Mouse (Mus musculus): ENCODE measurements around the gene Pld1. TPM values are rescaled to one million over a fixed set of nuclear protein-coding genes. Genes with fewer than 3 reads are reported as not detected.
"Not testable (repeated sequence)": the region's sequence is repeated elsewhere in the genome, so short reads cannot be mapped to it uniquely, and the experiment has no call there.

The Pld1 gene
- polyA plus RNA-seq, 1 experiment = 0.20 TPM

DNA sequence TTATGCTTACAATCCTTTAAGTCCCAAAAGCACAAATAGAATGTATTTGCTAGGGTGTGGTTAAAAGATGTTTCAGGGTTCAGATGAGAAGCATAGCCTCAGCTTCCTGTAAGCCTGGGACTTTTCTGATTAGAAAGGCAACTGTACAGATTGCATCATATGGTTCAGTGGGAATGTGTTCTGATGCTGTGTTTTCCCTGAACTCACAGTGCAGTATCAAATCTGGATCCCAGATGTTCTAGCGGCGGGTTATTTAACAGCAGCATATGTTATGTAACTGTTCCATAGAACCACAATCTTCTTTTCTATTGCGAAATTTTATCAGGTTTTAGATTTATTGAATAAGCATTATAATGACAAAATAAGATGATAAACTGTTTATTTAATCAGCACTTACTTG, 3.1 kb downstream of the Pld1 start:
- Histone ChIP-seq H3K36me3 (replicated peaks; ENCODE audit: low read length) (no peaks in the 10 kb centered on the region), H3K4me1 (peaks cover 15% of the 10 kb centered on the region), H3K4me3 (replicated peaks) (no peak overlapping the region), H3K9me3 (no peaks in the 10 kb centered on the region), H3K27me3 (replicated peaks) (peaks cover 29% of the 10 kb centered on the region)
- no peak for TF ChIP-seq FLI1 (IDR thresholded peaks at IDR 0.05; ENCODE audit: low read length)

DNA sequence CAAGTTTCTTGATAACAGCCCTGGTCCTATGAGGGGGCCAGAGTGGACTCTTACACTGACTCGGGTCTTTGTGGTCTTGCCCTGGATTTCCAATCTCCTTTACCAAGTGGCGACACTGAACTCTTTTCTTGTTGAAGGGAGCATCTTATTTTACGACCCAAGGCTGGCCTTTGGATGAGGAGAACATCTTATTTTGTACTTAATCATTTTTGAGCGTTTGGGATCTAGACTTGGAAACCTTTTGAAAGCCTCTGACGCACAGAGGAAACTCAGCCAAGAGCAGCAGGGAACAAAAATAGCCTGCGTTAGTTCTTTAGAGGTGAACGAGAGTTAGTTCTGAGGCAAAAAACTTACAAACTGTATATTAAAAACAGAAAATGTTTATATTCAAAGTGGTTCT, 4.5 kb downstream of the Pld1 start:
- Histone ChIP-seq H3K4me1 (peaks cover 15% of the 10 kb centered on the region), H3K9me3 (no peaks in the 10 kb centered on the region), H3K27me3 (replicated peaks) (peaks cover 21% of the 10 kb centered on the region), H3K36me3 (replicated peaks; ENCODE audit: low read length) (no peaks in the 10 kb centered on the region), H3K4me3 (replicated peaks) (no peak overlapping the region)
- TF ChIP-seq GATA1 (IDR thresholded peaks at IDR 0.05; ENCODE audit: borderline replicate concordance, low read length) = no peak
- TF ChIP-seq FLI1 (IDR thresholded peaks at IDR 0.05; ENCODE audit: low read length) = no peak

DNA sequence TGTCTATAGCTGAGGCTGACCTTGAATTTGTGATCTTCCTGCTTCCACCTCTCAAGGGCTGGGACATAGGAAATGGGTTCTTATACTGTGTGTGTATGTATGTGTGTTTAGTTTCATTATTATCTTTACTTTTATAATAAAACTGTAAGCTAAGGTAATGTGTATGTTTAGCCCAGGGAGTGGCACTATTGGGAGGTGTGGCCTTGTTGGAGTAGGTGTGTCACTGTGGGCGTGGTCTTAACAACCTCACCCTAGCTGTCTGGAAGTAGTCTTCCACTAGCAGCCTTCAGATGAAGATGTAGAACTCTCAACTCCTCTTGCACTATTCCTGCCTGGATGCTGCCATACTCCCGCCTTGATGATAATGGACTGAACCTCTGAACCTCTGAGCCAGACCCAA, 6.9 kb downstream of the Pld1 start:
- not testable (repeated sequence) for H3K27me3 ChIP-seq (replicated peaks); H3K9me3 ChIP-seq; H3K36me3 ChIP-seq (replicated peaks; ENCODE audit: low read length); H3K4me3 ChIP-seq (replicated peaks); H3K4me1 ChIP-seq

DNA sequence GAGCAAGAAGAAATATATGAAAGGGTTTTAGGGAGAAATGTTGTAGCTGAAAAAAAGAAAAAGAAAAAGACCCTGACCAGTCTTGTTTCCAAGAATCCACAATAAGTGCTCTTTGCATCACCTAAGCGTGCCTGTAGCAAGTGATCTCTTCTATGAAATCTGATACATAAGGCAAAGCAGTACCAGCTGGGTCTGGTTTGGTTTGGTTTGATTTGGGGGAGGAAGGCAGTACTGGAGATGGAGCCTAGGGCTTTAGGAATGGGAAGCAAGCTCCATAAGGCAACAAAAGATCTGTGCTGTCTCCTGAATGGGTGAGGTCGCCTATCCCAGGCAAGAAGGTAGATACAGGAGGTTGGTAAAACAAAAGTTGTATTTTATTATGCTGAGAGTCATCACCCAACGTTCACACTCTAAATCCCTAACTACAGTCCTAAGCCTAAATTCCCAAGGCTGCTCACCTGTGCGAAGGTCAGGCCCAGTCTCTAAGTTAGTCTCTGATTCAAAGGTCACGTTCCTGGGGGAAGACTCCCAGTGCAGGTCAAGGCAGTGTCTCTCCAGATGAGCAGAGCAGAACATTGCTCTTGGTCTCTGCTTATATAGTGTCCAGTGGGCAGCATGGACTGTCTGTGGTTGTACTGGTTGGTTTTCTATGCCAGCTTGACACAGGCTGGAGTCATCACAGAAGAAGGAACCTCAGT, 10.8 kb downstream of the Pld1 start:
- Histone ChIP-seq H3K27me3 (replicated peaks) (peaks cover 3% of the 10 kb centered on the region), H3K4me3 (replicated peaks) (no peak overlapping the region), H3K36me3 (replicated peaks; ENCODE audit: low read length) (no peaks in the 10 kb centered on the region), H3K9me3 (no peaks in the 10 kb centered on the region), H3K4me1 (no peaks in the 10 kb centered on the region)
- TF ChIP-seq FLI1 (IDR thresholded peaks at IDR 0.05; ENCODE audit: low read length) = no peak
- TF ChIP-seq GATA1 (IDR thresholded peaks at IDR 0.05; ENCODE audit: borderline replicate concordance, low read length) = no peak

DNA sequence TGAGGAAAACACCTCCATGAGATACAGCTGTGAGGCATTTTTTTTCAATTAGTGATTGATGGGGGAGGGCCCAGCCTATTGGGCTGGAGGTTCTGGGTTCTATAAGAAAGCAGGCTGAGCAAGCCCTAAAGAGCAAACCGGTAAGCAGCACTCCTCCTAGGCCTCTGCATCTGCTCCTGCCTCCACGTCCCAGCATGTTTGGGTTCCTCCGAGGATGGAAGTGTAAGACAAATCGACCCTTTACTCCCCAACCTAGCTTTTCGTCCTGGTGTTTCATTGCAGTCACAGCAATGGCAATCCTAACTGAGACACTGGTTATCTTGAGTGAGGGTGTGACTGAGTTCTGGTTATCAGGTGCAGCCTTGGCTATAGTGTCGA, 11.4 kb downstream of the Pld1 start:
- H3K9me3 ChIP-seq = no peaks in the 10 kb centered on the region
- H3K27me3 ChIP-seq (replicated peaks) = peaks cover 3% of the 10 kb centered on the region
- H3K4me1 ChIP-seq = no peaks in the 10 kb centered on the region
- H3K4me3 ChIP-seq (replicated peaks) = no peak overlapping the region
- TF ChIP-seq FLI1 (IDR thresholded peaks at IDR 0.05; ENCODE audit: low read length) (no peak), GATA1 (IDR thresholded peaks at IDR 0.05; ENCODE audit: borderline replicate concordance, low read length) (no peak)
- no peaks in the 10 kb centered on the region for H3K36me3 ChIP-seq (replicated peaks; ENCODE audit: low read length)

DNA sequence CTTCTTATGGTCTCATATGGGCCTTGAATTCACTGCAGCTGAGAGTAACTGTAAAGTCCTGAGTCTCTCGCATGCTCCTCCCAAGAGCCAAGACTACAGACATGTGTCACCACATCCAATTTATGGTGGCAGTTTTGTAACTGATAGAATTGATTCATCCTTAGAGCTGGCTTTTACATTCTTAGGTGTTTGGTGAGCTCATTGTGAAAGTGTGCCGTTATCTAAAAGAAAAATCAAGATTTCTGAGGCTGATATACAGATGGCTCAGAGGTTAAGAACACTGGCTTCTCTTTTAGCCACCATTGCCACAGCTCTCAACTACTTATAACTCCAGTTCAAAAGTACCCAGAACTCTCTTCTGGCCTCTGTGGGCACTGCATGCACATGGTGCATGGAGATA, 12.2 kb downstream of the Pld1 start:
- TF ChIP-seq GATA1 (IDR thresholded peaks at IDR 0.05; ENCODE audit: borderline replicate concordance, low read length) = no peak
- no peak for TF ChIP-seq FLI1 (IDR thresholded peaks at IDR 0.05; ENCODE audit: low read length)
- no peaks in the 10 kb centered on the region for H3K4me1 ChIP-seq
- no peaks in the 10 kb centered on the region for H3K36me3 ChIP-seq (replicated peaks; ENCODE audit: low read length)
- no peak overlapping the region for H3K4me3 ChIP-seq (replicated peaks)
- H3K27me3 ChIP-seq (replicated peaks) = peaks cover 3% of the 10 kb centered on the region
- no peaks in the 10 kb centered on the region for H3K9me3 ChIP-seq

DNA sequence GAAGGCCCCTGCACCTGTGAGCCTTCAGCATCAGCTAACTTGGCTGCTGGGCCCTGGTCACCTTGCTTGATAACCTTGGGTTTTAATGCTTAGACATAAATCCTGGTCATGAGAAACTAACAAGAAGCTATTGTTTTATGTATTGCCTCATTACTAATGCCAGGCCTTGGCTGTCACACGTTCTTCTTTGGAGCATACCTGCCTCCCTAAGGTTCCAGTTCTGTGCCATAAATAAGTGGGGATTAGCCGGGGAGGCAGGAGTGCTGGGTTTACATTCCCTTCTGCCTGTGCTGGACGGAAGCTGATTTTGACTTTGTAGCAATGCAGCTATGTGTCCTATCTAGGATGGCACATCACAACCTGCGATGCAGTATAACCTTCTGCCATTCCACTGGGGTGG, 13.2 kb downstream of the Pld1 start:
- H3K27me3 ChIP-seq (replicated peaks) = peaks cover 3% of the 10 kb centered on the region
- no peaks in the 10 kb centered on the region for H3K9me3 ChIP-seq
- TF ChIP-seq GATA1 (IDR thresholded peaks at IDR 0.05; ENCODE audit: borderline replicate concordance, low read length) = no peak
- TF ChIP-seq FLI1 (IDR thresholded peaks at IDR 0.05; ENCODE audit: low read length) = no peak
- H3K4me1 ChIP-seq = no peaks in the 10 kb centered on the region
- H3K4me3 ChIP-seq (replicated peaks) = no peak overlapping the region
- H3K36me3 ChIP-seq (replicated peaks; ENCODE audit: low read length) = no peaks in the 10 kb centered on the region

DNA sequence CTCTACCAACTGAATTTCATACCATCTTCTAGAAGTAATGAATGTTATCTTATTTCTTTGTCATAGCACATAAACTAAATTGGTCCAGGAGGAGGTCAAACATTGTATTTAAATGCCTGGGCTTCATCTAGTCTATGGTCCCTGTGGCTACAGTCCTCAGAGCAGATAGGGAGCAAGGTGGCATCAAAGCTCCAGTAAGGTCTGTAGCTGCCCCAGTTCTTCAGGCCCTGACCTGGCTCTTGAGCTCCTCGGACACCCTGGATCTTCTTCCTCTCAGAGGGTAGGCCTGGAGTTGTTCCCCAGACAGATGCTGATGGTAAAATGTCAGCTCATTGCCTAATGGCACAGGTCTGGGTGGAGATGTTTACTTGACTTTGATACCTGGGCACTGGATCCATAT, 17.5 kb downstream of the Pld1 start:
- H3K4me1 ChIP-seq = no peaks in the 10 kb centered on the region
- H3K4me3 ChIP-seq (replicated peaks) = no peak overlapping the region
- no peaks in the 10 kb centered on the region for H3K36me3 ChIP-seq (replicated peaks; ENCODE audit: low read length)
- no peaks in the 10 kb centered on the region for H3K9me3 ChIP-seq
- H3K27me3 ChIP-seq (replicated peaks) = peaks cover 3% of the 10 kb centered on the region
- TF ChIP-seq GATA1 (IDR thresholded peaks at IDR 0.05; ENCODE audit: borderline replicate concordance, low read length) (no peak), FLI1 (IDR thresholded peaks at IDR 0.05; ENCODE audit: low read length) (no peak)

DNA sequence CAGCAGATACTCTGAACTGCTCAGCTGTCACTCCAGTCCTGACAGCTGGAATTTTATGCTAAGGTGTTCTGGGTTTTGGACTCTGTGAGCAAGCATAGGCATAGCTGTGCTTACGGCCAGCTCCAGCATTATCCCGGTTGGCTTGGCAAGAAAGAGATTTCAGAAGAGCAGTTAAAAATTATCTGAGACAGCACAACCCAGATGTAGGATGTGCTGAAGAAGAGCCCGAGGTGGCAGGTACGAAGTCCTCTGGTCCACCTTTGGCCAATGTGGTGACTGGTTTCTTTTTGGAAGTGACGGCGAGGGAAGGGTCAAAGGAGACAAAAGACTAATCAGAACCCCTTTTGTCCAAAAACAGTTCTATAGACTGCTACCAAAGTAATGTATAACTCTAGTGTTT, 20.7 kb downstream of the Pld1 start:
- TF ChIP-seq FLI1 (IDR thresholded peaks at IDR 0.05; ENCODE audit: low read length) = no peak
- no peak for TF ChIP-seq GATA1 (IDR thresholded peaks at IDR 0.05; ENCODE audit: borderline replicate concordance, low read length)
- no peaks in the 10 kb centered on the region for H3K36me3 ChIP-seq (replicated peaks; ENCODE audit: low read length)
- H3K27me3 ChIP-seq (replicated peaks) = no peaks in the 10 kb centered on the region
- H3K4me3 ChIP-seq (replicated peaks) = no peak overlapping the region
- no peaks in the 10 kb centered on the region for H3K4me1 ChIP-seq
- no peaks in the 10 kb centered on the region for H3K9me3 ChIP-seq

DNA sequence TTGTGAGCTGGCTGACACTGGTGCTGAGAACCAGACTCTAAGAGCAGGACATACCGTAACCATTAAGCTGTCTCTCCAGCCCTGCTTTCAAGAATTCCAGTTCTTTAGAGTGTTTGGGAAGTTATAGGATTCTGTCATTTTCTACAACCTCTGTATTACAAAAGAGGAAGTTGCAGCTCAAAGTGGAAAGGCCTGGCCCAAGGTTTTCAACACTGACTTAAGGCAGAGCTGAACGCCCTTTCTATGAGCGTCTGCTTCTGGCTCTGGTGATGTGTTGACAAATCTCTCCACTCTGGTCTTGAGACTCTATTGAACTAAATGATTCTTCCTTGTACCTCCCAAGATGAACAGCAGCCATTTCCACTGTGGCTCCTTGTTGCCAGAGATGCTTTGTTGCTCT, 22.7 kb downstream of the Pld1 start:
- H3K4me1 ChIP-seq = no peaks in the 10 kb centered on the region
- no peaks in the 10 kb centered on the region for H3K27me3 ChIP-seq (replicated peaks)
- TF ChIP-seq GATA1 (IDR thresholded peaks at IDR 0.05; ENCODE audit: borderline replicate concordance, low read length) = no peak
- TF ChIP-seq FLI1 (IDR thresholded peaks at IDR 0.05; ENCODE audit: low read length) = no peak
- H3K9me3 ChIP-seq = no peaks in the 10 kb centered on the region
- H3K4me3 ChIP-seq (replicated peaks) = no peak overlapping the region
- no peaks in the 10 kb centered on the region for H3K36me3 ChIP-seq (replicated peaks; ENCODE audit: low read length)

DNA sequence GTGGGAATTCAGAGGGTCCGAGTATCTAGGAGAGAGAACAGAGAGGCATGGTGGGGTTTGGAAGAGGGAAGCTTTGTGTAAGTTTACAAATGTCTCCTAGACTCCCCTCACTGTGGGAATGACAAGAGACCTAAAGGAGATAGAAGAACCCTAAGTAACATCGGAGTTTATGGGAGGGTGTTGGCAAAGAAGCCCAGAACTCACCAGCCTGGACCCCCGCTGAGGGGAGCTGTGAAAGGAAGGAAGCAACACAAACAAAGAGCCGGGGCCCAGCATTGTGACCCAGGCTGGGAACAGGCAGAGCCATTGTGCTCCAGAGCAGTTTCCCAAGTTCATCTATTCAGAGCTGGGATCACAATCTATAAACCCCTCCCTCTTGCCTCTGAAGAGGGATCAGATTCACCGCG, 25.3 kb downstream of the Pld1 start:
- no peaks in the 10 kb centered on the region for H3K27me3 ChIP-seq (replicated peaks)
- TF ChIP-seq FLI1 (IDR thresholded peaks at IDR 0.05; ENCODE audit: low read length) (no peak), GATA1 (IDR thresholded peaks at IDR 0.05; ENCODE audit: borderline replicate concordance, low read length) (no peak)
- no peaks in the 10 kb centered on the region for H3K9me3 ChIP-seq
- no peaks in the 10 kb centered on the region for H3K4me1 ChIP-seq
- no peak overlapping the region for H3K4me3 ChIP-seq (replicated peaks)
- no peaks in the 10 kb centered on the region for H3K36me3 ChIP-seq (replicated peaks; ENCODE audit: low read length)

All from megakaryocyte, embryonic 14.5 days (primary cell).